Mouse (Mus musculus): ENCODE data around the gene Proz.

DNA sequence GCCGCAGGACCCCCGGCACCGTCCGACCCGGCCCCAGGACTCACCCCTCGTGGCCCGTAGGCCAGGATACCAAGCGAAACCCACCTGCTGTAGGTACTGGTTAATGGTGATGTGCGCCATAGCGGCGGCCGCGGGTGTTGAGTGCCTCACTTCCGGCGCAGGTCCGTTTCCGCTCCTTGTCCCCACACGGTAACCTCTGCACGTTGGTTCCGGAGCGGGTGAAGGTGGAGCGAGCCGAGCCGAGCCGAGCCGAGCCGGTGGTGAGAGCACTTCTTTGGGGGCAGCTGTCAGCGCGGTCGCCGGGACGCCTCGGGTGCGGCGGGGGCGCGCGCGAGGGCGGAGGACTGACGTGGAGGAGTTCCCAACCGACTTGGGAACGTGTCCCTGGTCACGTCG is 44.0 kb downstream of the Proz start:
- TF ChIP-seq MAFK (IDR thresholded peaks at IDR 0.05; ENCODE audit: insufficient read depth, low read depth, low read length), result no peak
- TF ChIP-seq ZC3H11A (IDR thresholded peaks at IDR 0.05; ENCODE audit: borderline replicate concordance, low read depth, low read length), result no peak
